Mouse (Mus musculus): ENCODE measurements around the gene Ccdc162. TPM values are rescaled to one million over a fixed set of nuclear protein-coding genes. Genes with fewer than 3 reads are reported as not detected.
"Not testable (repeated sequence)": the region's sequence is repeated elsewhere in the genome, so short reads cannot be mapped to it uniquely, and the experiment has no call there.

Gene Ccdc162
- total RNA-seq, 2 experiments from 2014 or later: 1.7 to 2.3 TPM

GRCm38 (mm10) chr10:41699669-41700068, 16.8 kb downstream of the Ccdc162 start:
- no peak for DNase-seq (ENCODE audit: low spot score in 2 of 2)

GRCm38 (mm10) chr10:41697040-41697439, 19.4 kb downstream of the Ccdc162 start:
- no peak for DNase-seq (ENCODE audit: low spot score in 2 of 2)

DNA sequence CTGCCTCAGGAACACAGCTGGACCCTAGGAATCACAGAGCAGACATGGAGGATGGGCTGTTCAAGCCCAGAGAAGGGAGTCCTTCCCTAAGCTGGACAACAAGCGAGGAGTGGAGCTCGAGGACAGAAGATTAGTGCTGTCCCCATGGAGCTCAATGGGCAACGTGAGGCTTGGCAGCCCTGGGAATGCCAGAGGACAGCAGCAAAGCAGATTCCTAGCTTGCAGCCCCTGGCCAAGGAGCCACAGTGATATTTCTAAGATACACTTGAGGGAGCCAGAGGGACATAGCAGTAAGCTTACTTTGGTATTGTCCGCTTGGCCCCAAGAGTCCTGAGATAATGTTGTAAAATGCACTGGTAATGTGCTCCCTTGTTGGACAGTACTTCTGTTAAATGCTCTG, 25.5 kb downstream of the Ccdc162 start:
- no peak for DNase-seq (ENCODE audit: low spot score in 2 of 2)

- peak; percentile 41 to 69 for DNase-seq (ENCODE audit: low spot score in 2 of 2)
These were observed 26.2 kb downstream of the Ccdc162 start for GRCm38 (mm10) chr10:41689941-41690887.

DNA sequence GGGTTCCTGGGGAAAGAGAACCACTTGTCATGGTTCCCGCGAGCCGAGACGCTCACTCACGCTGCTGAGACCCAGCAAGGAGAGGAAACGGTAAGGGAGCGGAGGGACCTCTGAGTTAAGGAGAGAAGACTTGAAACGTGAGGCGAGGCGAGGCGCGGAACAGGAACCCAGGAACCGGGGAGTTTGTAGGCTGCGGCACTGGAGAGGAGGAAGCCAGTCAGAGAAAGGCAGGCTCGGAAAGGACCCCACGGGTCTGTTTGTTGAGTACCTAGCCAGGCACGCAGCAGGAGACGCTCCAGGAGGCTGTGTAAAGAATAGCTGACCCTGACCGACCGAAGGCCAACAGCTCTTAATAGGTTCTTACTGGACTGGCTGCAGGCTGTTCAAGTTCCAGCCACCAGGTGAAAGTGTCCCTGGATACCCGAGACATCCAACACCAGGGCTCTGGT, 31.9 kb downstream of the Ccdc162 start:
- DNase-seq (ENCODE audit: low spot score in 2 of 2): no peak

GRCm38 (mm10) chr10:41682546-41683393, 33.7 kb downstream of the Ccdc162 start:
- DNase-seq (ENCODE audit: low spot score in 2 of 2): peak; percentile 70 to 95

- peak; percentile 68 to 88 for DNase-seq (ENCODE audit: low spot score in 2 of 2)
These were observed 37.6 kb downstream of the Ccdc162 start for GRCm38 (mm10) chr10:41678746-41679360.

DNA sequence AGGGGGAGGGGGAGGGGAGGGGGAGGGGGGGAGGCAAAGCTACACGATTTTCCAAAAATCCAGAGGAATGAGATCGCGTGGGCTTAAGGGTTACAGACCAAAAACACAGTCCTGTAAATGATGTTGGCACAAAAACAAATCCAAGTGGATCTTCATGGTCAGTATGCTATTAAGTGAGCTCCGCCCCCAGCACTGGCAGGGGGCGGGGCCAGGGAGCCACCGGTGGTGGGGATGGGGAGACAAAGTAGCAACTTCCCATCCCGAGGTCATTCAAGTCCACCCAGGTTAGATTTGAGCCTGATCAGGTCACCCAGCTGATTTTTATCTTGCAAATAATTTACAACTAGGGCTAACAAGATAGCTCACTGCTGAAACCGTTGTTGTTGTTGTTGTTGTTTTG, 39.0 kb downstream of the Ccdc162 start:
- DNase-seq (ENCODE audit: low spot score in 2 of 2): no peak

GRCm38 (mm10) chr10:41676661-41677061, 39.8 kb downstream of the Ccdc162 start:
- DNase-seq (ENCODE audit: low spot score in 2 of 2): no peak

- no peak for DNase-seq (ENCODE audit: low spot score in 2 of 2)
These were observed 40.4 kb downstream of the Ccdc162 start for GRCm38 (mm10) chr10:41675842-41676571.

DNA sequence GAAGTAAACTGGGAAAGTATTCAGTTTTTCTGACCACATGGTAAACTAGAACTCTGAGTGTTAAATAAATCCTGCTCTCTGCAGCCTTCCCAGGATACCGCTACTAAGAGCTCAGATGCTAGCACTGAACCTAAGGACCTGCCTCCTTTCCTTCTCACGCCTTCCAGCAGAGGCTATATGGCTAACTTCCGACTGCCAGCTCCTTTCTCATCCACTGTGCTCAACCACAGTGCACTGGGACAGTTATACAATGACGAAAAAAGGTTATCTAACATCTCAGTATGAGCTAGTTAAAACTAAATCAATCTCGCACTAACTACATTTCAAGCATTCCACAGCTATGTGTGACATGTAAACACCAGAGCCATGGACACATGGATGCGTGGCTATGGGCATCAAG, 41.2 kb downstream of the Ccdc162 start:
- no peak for DNase-seq (ENCODE audit: low spot score in 2 of 2)

GRCm38 (mm10) chr10:41674362-41674761, 42.1 kb downstream of the Ccdc162 start:
- no peak for DNase-seq (ENCODE audit: low spot score in 2 of 2)

DNA sequence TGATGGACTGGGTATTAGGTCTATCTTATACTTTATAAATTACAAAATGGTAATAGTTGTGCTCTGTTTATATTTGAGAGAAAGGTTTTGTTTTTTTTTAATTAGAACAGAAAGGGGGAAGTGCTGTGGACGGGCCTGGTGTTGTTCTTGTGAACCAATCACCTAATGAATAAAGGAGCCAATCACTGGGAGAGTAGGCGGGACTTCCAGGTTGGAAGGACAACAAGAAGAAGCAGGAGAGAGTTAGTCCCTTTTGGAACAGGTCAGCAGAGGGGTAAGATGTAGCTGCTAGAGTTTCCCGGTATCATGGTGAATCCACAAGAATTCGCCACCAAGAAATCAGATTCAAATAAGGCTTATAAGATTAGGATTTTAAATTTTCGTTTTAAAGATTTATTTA, 46.2 kb downstream of the Ccdc162 start:
- no peak for DNase-seq (ENCODE audit: low spot score in 2 of 2)

DNA sequence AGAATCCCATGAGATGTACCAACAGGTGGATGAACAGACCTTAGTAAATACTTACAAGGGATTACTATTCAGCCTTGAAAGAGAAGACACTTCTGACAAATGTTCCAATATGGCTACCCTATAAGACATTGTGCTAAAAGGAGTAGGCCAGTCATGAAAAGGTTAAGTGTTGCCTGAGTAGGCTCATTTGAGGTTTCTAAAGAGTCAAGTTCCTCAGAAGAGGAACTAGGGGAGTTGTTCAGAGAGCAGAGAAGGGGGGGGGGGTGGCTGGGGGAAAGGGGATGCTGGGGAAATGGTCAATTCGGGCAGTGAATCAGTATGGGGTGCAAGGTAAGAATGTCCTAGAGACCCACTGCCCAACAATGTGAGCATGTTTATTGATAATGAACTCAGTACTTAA, 50.9 kb downstream of the Ccdc162 start:
- no peak for DNase-seq (ENCODE audit: low spot score in 2 of 2)

DNA sequence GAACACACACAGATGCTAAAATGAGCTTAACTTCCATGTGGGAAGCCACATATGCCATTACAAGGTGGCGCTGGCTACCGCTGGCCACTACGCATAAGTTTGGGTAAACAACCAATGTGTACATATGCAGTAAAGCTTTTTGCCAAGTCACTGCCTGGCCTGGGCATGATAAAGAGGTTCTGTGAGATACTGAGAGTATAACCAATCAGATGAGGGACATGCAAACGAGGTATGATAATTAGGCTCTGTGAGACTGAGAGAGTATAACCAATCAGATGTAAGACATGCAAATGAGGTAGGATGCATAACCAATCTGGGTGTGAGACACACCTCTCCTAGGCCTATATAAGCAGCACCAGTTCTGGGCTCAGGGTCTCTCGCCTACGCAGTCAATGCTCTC, 56.8 kb downstream of the Ccdc162 start:
- DNase-seq (ENCODE audit: low spot score in 2 of 2): not testable (repeated sequence)

DNA sequence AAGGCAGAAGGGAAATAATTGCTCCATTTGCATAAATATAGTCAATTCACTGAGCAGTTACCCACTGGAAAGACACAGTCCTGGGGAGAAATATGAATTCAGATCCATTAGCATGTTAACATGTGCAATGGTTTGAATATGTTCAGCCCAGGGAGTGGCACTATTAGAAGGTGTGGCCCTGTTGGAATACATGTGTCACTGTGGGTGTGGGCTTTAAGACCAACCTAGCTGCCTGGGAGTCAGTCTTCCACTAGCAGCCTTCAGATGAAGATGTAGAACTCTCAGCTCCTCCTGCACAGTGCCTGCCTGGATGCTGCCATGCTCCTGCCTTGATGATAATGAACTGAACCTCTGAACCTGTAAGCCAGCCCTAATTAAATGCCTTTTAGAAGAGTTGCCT, 60.8 kb downstream of the Ccdc162 start:
- not testable (repeated sequence) for DNase-seq (ENCODE audit: low spot score in 2 of 2)

DNA sequence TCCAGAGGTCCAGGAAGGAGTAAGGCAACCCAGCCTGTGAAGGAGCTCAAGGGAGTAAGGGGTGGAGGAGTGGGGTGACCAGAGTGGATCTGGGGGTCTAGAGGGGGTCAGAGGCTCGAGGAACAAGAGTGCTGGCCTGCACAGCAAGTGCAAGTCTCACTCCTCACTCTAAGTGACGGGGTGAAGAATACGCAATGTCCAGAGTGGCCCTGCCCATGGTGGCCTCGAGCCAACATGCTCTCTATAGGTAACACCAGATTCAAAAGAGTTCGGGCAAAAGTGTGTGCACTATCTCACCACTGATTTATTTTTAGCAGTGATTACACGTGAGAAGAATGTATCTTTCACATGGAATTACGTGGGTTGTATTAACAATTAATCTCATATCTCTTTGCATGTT, 63.4 kb downstream of the Ccdc162 start:
- no peak for DNase-seq (ENCODE audit: low spot score in 2 of 2)

- DNase-seq (ENCODE audit: low spot score in 2 of 2): no peak
These were observed 64.2 kb downstream of the Ccdc162 start for GRCm38 (mm10) chr10:41652094-41652775.

GRCm38 (mm10) chr10:41651532-41651931, 64.9 kb downstream of the Ccdc162 start:
- DNase-seq (ENCODE audit: low spot score in 2 of 2): no peak

- no peak for DNase-seq (ENCODE audit: low spot score in 2 of 2)
These were observed 67.2 kb downstream of the Ccdc162 start for GRCm38 (mm10) chr10:41649186-41649585.
